Mouse (Mus musculus): ENCODE results near the gene Adamts6. TPM values are rescaled to one million over a fixed set of nuclear protein-coding genes. Genes with fewer than 3 reads are reported as not detected.

The Adamts6 gene
- polyA plus RNA-seq, 1 experiment from 2014 or later = 1.9 TPM

DNA sequence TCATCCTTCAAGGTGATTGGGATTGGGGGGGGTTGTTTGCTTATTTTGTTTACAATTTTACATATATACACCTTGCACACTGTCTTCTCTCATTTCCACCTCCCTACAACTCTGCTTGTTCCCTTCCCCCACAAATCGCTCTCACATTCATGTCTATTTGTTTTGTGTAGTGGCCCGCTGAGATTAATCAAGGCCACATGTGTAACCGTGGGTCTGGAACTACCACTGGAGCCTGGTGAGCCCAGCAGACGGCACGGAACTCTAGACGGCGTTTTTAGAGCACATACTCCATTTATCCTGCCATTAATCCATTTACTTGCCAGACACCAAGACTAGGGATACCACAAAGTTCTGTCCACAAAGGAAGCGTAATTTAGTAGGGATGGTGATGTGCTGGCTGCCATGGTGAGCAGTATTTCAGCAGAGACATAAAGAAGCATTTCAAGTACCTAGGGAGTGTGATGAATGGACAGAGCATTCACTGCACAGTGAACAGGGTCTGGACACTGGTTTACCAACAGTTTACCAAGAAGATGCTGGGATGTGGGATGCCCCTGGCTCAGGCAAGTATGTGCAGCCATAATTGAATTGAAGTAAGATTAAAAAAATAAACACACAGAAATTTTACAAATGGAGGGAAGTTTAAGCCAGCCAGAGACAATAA lies 194.9 kb downstream of the Adamts6 start:
- Histone ChIP-seq H3K4me1 (no peaks in the 10 kb centered on the region), H3K27ac (replicated peaks) (no peak overlapping the region), H3K9me3 (no peaks in the 10 kb centered on the region), H3K36me3 (no peaks in the 10 kb centered on the region), H3K27me3 (no peaks in the 10 kb centered on the region), H3K4me3 (no peak overlapping the region), H3K4me2 (replicated peaks) (no peak overlapping the region), H3K9ac (replicated peaks) (no peak overlapping the region)
- ATAC-seq (replicated peaks) = no peak
- 92% methylated on average over 8 of the region's 8 CpGs for WGBS

DNA sequence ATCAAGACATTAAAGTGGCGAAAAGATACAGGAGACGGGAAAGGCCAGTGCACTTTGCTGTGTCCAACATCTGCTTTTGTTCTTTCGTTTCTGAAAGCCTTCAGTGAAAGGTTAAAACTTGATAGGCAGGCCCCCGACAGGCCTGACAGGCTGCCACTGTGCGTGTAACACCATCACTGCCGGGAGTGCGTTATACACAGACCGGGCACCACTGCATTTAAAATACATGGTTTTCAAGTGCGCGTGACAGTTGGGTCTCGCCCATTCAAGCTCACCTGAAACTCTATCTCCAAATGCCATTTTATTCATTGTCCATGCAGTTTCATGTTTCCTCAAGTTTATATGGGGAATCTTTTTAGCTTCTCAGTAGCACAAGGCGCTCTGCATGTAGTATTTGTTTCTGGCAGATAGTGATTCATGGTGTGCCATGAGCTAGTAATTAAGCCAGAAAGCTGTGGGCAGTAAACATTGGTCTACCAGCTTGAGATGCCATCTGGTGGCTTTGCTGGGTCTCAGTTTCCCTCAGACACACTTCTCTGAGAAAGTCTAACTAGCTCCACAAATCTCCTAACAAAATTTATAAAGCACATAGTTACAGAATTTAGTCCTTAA lies 195.6 kb downstream of the Adamts6 start:
- H3K27ac ChIP-seq (replicated peaks) = no peak overlapping the region
- no peak overlapping the region for H3K9ac ChIP-seq (replicated peaks)
- H3K27me3 ChIP-seq = no peaks in the 10 kb centered on the region
- H3K4me3 ChIP-seq = no peak overlapping the region
- ATAC-seq (replicated peaks) = no peak
- H3K36me3 ChIP-seq = no peaks in the 10 kb centered on the region
- 90% methylated on average over 12 of the region's 12 CpGs for WGBS
- H3K4me2 ChIP-seq (replicated peaks) = no peak overlapping the region
- H3K9me3 ChIP-seq = no peaks in the 10 kb centered on the region
- no peaks in the 10 kb centered on the region for H3K4me1 ChIP-seq

DNA sequence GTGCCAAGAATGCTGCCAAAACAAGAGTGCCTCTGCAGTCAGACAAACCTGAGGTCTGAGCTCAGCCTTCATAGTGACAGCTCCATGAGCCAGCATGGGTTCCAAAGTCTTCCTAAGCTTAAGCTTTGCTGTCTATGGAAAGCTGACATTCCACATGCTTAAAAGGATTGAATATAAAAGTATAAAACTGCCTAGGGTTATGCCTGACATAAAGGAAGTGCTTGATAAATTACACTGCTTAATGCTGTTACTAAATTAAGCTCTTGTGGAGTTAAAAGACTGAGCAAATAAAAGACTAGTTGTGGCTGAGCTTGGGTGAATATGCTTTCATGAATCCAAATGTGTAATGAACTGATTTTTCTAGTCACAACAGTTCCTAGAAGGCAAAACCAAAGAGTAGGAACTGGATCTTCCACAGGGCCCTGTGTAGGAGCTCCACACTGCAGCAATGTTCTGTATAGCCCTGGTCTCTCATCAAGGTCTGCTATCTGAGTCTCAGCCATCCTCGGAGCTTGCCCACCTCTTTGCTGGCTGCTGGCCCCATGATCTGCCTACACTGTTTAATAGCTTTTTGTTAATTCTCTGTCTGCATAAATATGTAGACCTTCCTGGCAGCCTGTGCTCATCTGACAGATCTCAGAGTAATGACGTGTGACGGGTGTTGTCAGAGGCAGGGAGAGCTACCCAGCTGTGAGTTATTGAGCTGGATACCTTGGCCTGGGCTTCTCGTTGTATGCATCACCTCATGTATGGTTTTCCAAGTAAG lies 203.6 kb downstream of the Adamts6 start:
- ATAC-seq (replicated peaks) = peak; percentile 61
- H3K27me3 ChIP-seq = no peaks in the 10 kb centered on the region
- no peaks in the 10 kb centered on the region for H3K9me3 ChIP-seq
- 59% methylated on average over 4 of the region's 4 CpGs for WGBS
- H3K4me1 ChIP-seq = no peaks in the 10 kb centered on the region
- no peaks in the 10 kb centered on the region for H3K36me3 ChIP-seq
- H3K27ac ChIP-seq (replicated peaks) = no peak overlapping the region
- H3K4me3 ChIP-seq = no peak overlapping the region
- no peak overlapping the region for H3K9ac ChIP-seq (replicated peaks)
- no peak overlapping the region for H3K4me2 ChIP-seq (replicated peaks)

DNA sequence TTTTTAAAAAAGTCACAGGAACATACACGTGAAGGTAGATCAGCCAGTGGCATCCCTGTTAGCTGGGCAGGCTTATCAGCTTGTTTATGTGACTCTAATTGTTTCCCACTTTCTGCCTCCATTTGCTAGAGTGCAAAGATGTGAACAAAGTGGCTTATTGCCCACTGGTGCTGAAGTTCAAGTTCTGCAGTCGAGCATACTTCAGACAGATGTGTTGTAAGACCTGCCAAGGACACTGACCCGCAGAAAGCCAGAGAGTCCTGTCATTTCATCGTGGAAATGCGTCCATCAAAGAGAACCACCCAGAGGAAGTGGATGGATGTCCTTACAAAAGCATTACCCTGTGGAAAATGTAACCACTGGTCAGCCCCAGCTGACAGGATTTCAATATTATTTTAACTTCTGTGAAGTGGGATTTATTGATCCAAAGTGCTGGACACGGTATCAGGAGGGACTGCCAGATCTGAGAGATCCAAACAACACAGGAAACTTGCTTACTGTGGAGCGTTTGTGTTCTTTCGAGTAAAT lies 205.9 kb downstream of the Adamts6 start:
- Histone ChIP-seq H3K4me3 (no peak overlapping the region), H3K4me2 (replicated peaks) (no peak overlapping the region), H3K27me3 (no peaks in the 10 kb centered on the region), H3K36me3 (no peaks in the 10 kb centered on the region), H3K4me1 (no peaks in the 10 kb centered on the region), H3K27ac (replicated peaks) (no peak overlapping the region), H3K9ac (replicated peaks) (no peak overlapping the region), H3K9me3 (no peaks in the 10 kb centered on the region)
- no peak for ATAC-seq (replicated peaks)
- 80% methylated on average over 8 of the region's 8 CpGs for WGBS

DNA sequence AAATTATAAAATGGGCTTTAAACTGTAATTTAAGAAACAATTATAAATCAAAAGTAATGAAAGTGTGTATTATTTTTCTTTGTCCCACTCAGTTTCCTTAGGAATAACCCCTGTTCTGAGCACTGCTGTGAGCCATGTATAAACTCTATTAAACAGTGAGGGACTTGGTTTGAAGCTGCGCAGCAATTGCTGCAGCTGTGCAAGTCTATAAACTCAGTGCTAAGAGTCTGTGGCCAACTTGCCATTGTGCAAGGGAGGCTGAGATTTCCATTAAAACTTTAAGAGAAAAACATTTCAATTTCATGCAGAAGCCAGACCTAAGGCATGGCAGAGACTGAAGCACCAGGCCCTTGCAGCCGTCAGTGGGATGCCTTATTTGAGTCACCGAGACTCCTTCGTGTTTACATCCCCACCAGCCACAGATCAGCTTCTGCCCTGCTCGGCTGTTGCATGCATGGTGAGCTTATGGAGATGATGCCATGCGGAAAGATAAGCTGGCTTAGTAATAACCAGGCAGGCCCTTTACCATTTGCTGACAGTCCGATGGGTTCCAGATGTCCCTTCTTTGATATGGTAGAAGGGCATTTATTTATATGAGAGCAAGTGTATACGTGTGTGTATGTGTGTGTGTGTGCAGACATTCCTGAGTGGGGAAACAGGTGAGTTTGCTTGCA lies 206.7 kb downstream of the Adamts6 start:
- no peaks in the 10 kb centered on the region for H3K4me1 ChIP-seq
- 86% methylated on average over 8 of the region's 8 CpGs for WGBS

DNA sequence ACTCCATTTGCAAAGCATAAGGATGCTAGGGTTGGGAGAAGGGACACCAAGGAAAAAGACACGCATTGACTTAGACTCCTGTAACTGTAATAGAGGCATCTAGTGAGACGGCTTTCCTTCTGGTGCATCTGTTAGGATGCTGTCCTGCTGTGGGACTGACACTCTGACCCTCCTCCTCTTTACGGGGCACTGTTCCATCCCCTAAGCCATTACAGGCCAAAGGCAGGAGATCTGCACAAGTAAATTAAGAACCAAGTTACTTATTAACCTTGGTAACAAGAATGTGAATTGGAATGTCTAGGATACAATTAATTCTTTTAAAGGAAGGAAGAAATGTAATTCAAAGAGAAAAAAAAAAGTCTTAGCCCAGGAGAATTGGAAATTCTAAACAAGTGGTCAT lies 210.0 kb downstream of the Adamts6 start:
- Histone ChIP-seq H3K4me1 (no peaks in the 10 kb centered on the region), H3K27ac (replicated peaks) (no peak overlapping the region), H3K9me3 (no peaks in the 10 kb centered on the region), H3K4me2 (replicated peaks) (no peak overlapping the region), H3K4me3 (no peak overlapping the region), H3K27me3 (no peaks in the 10 kb centered on the region), H3K36me3 (no peaks in the 10 kb centered on the region), H3K9ac (replicated peaks) (no peak overlapping the region)
- ATAC-seq (replicated peaks) = no peak
- 73% methylated on average over 3 of the region's 3 CpGs for WGBS

More for the DNA sequence above, 206.7 kb downstream of the Adamts6 start:
- Histone ChIP-seq H3K4me2 (replicated peaks) (no peak overlapping the region), H3K27me3 (no peaks in the 10 kb centered on the region), H3K36me3 (no peaks in the 10 kb centered on the region), H3K9me3 (no peaks in the 10 kb centered on the region), H3K9ac (replicated peaks) (no peak overlapping the region), H3K27ac (replicated peaks) (no peak overlapping the region), H3K4me3 (no peak overlapping the region)
- no peak for ATAC-seq (replicated peaks)

DNA sequence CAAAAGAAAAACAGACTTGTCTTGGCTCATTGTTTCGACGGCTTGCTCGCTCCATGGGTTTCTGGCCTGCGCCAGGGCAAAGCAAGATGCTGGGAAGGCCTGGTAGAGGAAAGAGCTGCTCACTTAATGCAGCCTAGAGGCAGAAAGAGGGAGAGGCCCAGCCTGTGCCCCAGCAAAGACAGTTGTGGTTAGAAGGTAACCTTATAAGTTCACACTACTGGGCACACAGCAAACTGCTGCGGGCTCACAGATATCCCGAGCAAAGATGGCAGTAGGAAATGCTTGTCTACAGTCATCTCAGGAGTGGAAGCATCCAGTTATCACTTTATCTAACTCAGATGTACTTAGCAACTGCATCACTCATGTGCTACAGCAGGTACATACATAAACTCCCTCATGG lies 211.0 kb downstream of the Adamts6 start:
- Histone ChIP-seq H3K36me3 (no peaks in the 10 kb centered on the region), H3K27ac (replicated peaks) (no peak overlapping the region), H3K9me3 (no peaks in the 10 kb centered on the region), H3K27me3 (no peaks in the 10 kb centered on the region), H3K4me1 (no peaks in the 10 kb centered on the region), H3K4me3 (no peak overlapping the region), H3K9ac (replicated peaks) (no peak overlapping the region), H3K4me2 (replicated peaks) (no peak overlapping the region)
- WGBS = 96% methylated on average over 6 of the region's 6 CpGs
- no peak for ATAC-seq (replicated peaks)

DNA sequence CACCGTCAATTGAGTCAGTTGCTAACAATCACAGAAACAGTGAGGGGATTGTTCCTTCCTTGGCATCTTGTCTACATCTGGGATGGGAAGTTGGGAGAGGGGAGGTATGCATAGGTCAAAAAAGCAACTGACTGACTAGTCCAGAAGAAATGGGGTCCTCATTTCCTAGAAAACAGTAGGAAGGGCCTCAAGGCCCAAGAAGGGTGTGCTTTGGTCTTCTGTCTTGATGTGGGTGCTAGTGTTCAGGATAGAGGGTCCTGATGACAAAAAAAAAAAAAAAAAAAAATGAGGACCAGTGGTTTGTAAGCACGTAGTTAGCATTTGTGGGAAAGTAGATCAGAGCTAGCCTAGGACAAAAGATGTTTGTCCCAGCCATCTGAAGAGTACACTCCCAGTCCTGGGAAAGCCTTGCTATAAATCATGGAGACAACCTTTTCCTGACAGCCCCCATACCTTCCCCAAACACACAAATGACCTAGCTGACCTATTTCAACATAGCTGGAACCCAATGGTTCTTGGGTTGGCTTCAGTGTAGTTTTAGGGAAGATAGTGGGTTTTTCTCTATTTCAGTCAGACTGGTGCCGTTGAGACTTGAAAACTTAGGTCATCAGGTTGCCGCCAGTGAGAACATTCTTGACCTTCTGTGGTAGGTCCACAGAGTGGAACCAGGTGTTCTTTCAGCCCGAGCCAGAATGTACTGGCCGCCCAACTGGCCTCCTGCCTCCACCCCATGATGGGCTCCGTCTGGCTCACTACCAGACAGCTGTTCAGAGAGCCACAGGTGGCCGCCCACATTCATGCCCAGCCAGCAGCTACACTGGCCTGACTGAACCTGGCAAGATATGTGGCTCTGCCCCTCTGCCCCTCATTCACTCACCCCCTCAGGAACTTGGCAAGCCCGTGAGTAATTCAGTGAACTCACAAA lies 211.7 kb downstream of the Adamts6 start:
- ATAC-seq (replicated peaks) = no peak
- no peak overlapping the region for H3K4me2 ChIP-seq (replicated peaks)
- no peak overlapping the region for H3K4me3 ChIP-seq
- no peak overlapping the region for H3K27ac ChIP-seq (replicated peaks)
- no peaks in the 10 kb centered on the region for H3K4me1 ChIP-seq
- 84% methylated on average over 9 of the region's 9 CpGs for WGBS
- H3K36me3 ChIP-seq = no peaks in the 10 kb centered on the region
- H3K9me3 ChIP-seq = no peaks in the 10 kb centered on the region
- no peaks in the 10 kb centered on the region for H3K27me3 ChIP-seq
- H3K9ac ChIP-seq (replicated peaks) = no peak overlapping the region

DNA sequence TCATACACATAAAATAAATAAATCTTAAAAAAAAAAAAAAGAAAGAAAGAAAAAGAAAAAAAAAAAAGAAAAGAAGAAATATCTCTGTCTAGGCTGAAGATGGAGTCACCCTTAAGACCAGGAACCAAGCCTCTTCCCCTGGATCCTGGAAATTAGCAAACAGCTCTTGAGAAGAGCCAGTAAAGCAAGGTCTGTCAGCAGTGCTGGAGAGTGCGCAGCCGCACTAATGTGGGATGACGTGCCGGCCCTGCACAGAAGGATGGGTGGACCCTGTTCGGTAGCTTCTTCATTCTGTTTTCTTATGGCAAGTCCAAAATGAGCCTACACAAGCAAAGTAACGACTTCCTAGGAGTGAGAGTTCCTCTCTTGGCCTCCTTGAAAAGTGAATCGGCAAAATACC lies 214.8 kb downstream of the Adamts6 start:
- H3K36me3 ChIP-seq = no peaks in the 10 kb centered on the region
- H3K27me3 ChIP-seq = no peaks in the 10 kb centered on the region
- no peak overlapping the region for H3K27ac ChIP-seq (replicated peaks)
- no peak overlapping the region for H3K9ac ChIP-seq (replicated peaks)
- no peaks in the 10 kb centered on the region for H3K9me3 ChIP-seq
- H3K4me1 ChIP-seq = no peaks in the 10 kb centered on the region
- WGBS = 93% methylated on average over 7 of the region's 7 CpGs
- ATAC-seq (replicated peaks) = no peak
- H3K4me3 ChIP-seq = no peak overlapping the region
- H3K4me2 ChIP-seq (replicated peaks) = no peak overlapping the region

DNA sequence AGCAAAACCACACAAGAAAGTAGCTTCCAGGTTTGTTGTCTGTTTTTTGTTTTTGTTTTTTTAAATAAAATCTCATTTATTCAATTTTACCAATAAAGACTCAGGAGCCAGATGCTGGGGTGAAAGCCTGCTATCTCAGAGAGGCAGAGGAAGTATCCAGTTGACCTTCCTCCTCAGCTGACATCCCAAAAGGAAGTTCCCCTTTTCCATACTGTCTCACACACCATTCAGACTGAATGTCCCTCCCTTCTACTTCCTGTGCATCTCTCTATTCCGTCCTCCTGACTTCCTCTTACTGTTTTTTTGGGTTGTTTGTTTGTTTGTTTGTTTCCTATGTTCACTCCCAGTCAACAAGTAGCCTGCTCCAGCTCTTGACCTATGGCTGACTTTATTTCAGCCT lies 216.4 kb downstream of the Adamts6 start:
- H3K4me1 ChIP-seq = no peaks in the 10 kb centered on the region
- no peak overlapping the region for H3K4me3 ChIP-seq
- H3K27ac ChIP-seq (replicated peaks) = no peak overlapping the region
- H3K4me2 ChIP-seq (replicated peaks) = no peak overlapping the region
- H3K36me3 ChIP-seq = no peaks in the 10 kb centered on the region
- 61% methylated on average over 1 of the region's 1 CpGs for WGBS
- no peaks in the 10 kb centered on the region for H3K9me3 ChIP-seq
- ATAC-seq (replicated peaks) = no peak
- no peaks in the 10 kb centered on the region for H3K27me3 ChIP-seq
- H3K9ac ChIP-seq (replicated peaks) = no peak overlapping the region

DNA sequence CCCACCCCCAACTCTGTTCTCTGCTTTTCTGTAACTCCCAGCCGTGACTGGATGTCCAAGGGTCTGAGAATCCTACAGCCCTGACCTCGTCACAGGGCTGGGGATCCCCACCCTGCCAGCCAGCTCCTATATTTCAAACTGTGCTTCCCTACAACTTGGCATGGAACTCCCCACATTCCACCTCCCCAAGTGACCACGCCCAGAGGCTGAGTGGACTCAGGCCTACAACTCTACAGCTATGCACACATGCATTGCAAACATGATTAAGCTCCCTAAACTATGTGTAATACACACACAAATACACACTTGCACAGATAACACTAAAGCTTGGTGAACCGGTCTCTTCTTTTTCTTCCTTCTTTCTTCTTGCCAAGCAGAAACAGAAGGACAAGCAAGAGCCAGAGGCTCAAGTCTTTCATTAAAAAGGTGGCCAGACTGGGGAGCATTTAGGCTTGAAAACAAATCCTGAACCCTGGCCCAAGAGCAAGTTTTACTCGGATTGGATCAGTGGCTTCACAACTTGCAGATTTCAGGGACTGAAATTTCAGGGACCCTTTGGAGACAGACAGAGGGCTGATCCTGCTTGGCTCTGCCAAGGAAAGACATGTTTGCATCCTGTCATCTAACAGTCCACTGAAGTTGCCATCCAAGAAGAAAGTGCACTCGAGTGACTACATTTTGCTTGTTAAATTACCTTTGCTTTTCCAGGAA lies 218.7 kb downstream of the Adamts6 start:
- 78% methylated on average over 6 of the region's 6 CpGs for WGBS
- Histone ChIP-seq H3K27me3 (no peaks in the 10 kb centered on the region), H3K9me3 (no peaks in the 10 kb centered on the region), H3K4me2 (replicated peaks) (no peak overlapping the region), H3K4me1 (no peaks in the 10 kb centered on the region), H3K36me3 (no peaks in the 10 kb centered on the region), H3K4me3 (no peak overlapping the region), H3K9ac (replicated peaks) (no peak overlapping the region), H3K27ac (replicated peaks) (no peak overlapping the region)
- no peak for ATAC-seq (replicated peaks)
